Mouse (Mus musculus): ENCODE measurements at regions not wholly inside any gene's neighbourhood (a gene's known extent, or its start where the extent isn't known, plus 50 kb on each side); places are given as distances from the start of the nearest gene placed in this dataset.

GRCm38 (mm10) chr5:64732356-64732755, 70.8 kb upstream of the Klf3 start:
- DNase-seq (ENCODE audit: low spot score in 2 of 2): no peak

DNA sequence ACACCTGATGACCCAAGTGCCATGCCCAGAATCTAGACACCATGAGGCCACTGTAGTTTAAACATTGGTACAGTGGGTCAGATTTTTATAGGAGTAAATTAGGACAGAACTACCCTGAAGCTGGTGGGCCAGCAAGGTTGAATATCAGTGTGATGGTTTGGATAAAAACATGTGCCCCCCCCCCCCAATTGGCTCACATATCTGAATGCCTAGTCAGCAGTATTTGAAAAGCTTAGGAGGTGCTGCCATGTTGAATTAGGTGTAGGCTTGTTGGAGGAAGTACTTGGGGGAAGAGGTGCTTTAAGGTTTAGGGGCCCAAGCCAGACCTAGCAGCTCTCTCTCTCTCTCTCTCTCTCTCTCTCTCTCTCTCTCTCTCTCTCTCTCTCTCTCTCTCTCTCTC, 66.2 kb upstream of the Klf3 start:
- DNase-seq (ENCODE audit: low spot score in 2 of 2): no peak

GRCm38 (mm10) chr5:64738096-64738780, 65.0 kb upstream of the Klf3 start:
- no peak for DNase-seq (ENCODE audit: low spot score in 2 of 2)

DNA sequence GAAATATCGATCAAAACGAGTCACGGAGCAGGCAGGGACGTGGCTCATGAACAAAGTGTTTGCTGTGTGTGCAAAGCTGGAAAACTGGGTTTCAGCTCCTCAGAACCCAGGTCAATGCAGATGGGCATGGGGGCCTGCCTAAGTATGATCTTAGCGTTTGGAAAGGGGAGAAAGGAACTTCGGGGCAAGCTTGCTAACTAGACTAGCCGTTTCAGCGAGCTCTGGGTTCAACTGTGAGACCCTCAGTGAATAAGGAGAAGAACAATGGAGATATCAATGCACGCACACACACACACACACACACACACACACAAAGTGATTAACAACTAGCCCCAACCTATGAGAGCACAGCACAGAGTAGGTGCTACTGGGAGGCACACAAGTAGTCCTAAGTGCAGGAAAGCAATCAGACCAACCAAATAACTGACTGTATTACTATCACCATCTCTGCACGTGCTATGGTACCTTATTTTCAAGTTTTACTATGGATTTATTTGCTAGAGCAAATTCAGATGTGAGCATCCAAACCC, 64.3 kb upstream of the Klf3 start:
- no peak for DNase-seq (ENCODE audit: low spot score in 2 of 2)

- DNase-seq (ENCODE audit: low spot score in 2 of 2): no peak
Measured at GRCm38 (mm10) chr5:64739311-64740261, 63.6 kb upstream of the Klf3 start.

GRCm38 (mm10) chr5:64744041-64744440, 59.1 kb upstream of the Klf3 start:
- DNase-seq (ENCODE audit: low spot score in 2 of 2): no peak

- DNase-seq (ENCODE audit: low spot score in 2 of 2): no peak
Measured at GRCm38 (mm10) chr5:64744455-64744854, 58.7 kb upstream of the Klf3 start.

GRCm38 (mm10) chr5:64747461-64747860, 55.7 kb upstream of the Klf3 start:
- DNase-seq (ENCODE audit: low spot score in 2 of 2): no peak

DNA sequence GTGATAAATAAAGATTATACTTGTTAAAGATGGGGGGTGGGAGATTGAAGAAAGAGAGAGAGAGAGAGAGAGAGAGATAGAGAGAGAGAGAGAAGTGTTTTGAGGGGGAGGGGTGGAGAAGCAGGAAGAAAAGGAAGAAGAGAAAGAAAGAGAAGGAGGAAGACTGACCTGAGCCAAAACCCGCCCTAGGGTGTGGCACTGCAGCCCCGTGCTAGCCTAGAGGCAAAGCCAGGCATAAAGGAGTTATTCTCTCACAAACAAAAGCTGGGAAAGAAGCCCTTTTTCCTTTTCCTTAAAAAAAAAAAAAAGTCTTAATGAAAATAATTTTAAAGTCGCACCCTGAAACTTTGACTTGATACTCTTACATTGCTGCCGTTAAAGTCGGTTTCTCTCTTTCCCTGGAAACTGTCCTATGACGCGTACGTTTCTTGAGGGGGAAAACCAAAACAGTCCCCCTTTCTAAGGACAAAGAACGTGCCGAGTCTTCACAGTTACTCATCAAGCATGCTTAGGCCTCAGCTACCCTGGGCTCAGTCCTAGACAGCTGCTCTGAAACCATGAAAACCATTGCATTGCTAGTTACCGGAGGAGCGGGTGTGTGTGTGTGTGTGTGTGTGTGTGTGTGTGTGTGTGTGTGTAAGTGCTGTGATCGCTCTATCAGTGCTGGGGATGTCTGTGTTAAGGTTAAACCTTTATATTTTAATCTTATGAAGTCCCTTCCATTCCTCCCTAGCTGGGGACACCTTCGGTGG, 53.6 kb upstream of the Klf3 start:
- no peak for DNase-seq (ENCODE audit: low spot score in 2 of 2)

GRCm38 (mm10) chr5:64750406-64750805, 52.8 kb upstream of the Klf3 start:
- DNase-seq (ENCODE audit: low spot score in 2 of 2): no peak

GRCm38 (mm10) chr5:64750976-64751656, 52.1 kb upstream of the Klf3 start:
- no peak for DNase-seq (ENCODE audit: low spot score in 2 of 2)

- no peak for DNase-seq (ENCODE audit: low spot score in 2 of 2)
Measured at GRCm38 (mm10) chr5:64753142-64753750, 49.9 kb upstream of the Klf3 start.

Small RNA genes in the stretch of these regions (microRNA-seq; reads per million reads assigned to microRNA genes)
- 0 reads per million in 2 experiments for gene Gm25306 (ENCODE audit: borderline number of aligned reads in 2 of 2)

Measured in adrenal gland, adult 18-20 months (tissue).